20 mouse cellular contexts compared by ENCODE assay signal in genomic region chr15:70555583-70555894, GRCm38 (mm10).
A peak's percentile ranks its signal among the peaks of the same experiment; 100 is the strongest.
DNase-seq lines count a peak whose midpoint lies in the region; ATAC-seq and TF ChIP-seq lines count a peak whose summit lies in the region.
"Had no signal": no experiment of that assay in that cellular context is flagged by ENCODE, and none has a peak within 500 bp of the region (broad histone marks: within the 10 kb centered on the region; RNA-seq: fewer than 3 reads in every experiment).

No protein-coding gene starts in this region.

- H3K27me3 ChIP-seq in heart, embryonic 13.5 days (replicated peaks), result no peaks in the 10 kb centered on the region
- H3K27me3 ChIP-seq in embryonic facial prominence, embryonic 14.5 days (replicated peaks; ENCODE audit: control insufficient read depth, insufficient read depth, low read length), result no peaks in the 10 kb centered on the region
- H3K27me3 ChIP-seq in forebrain, embryonic 16.5 days (replicated peaks; ENCODE audit: control insufficient read depth, insufficient read depth, low read length), result no peaks in the 10 kb centered on the region
- H3K27me3 ChIP-seq in midbrain, embryonic 12.5 days, result no peaks in the 10 kb centered on the region
- no peaks in the 10 kb centered on the region for H3K27me3 ChIP-seq in cerebellum, adult 2 months (ENCODE audit: control insufficient read depth, insufficient read depth, low read length)
- H3K27me3 ChIP-seq: limb, embryonic 12.5 days; liver, embryonic 15.5 days; megakaryocyte, embryonic 14.5 days; stomach, embryonic 15.5 days had no signal

- no peak for TF ChIP-seq CTCF in lung, adult 2 months (IDR thresholded peaks at IDR 0.05; ENCODE audit: insufficient read depth, low read length)
- no peak for TF ChIP-seq CTCF in cerebellum, adult 2 months (IDR thresholded peaks at IDR 0.05; ENCODE audit: borderline replicate concordance, insufficient read depth, low read depth, low read length)

- no peak for ATAC-seq in heart, embryonic 13.5 days (ENCODE audit: extremely low read depth, insufficient number of reproducible peaks, low FRiP score, low TSS enrichment)
- no peak for ATAC-seq in embryonic facial prominence, embryonic 14.5 days (ENCODE audit: low read depth)
- ATAC-seq in forebrain, embryonic 16.5 days, result no peak
- ATAC-seq in midbrain, embryonic 12.5 days (ENCODE audit: low FRiP score, low read depth), result peak; percentile 68; the same call in 1 of the 2 replicates

- DNase-seq in heart, adult 11 months, result no peak
- no peak for DNase-seq in embryonic facial prominence, embryonic 14.5 days (ENCODE audit: low spot score)
- DNase-seq in lung, adult 2 months, result no peak
- DNase-seq in kidney, postnatal 14 days, result no peak
- no peak for DNase-seq in cerebellum, adult 2 months
- DNase-seq: adrenal gland, adult 8-10 months; cerebellum, adult 11 months; cerebellum, postnatal 36 days; kidney, adult 18-20 months; kidney, postnatal 36 days; layer of hippocampus, adult 9-11 months; lung, postnatal 14 days; thymus, adult 2 months had no signal

- no peak overlapping the region for H3K9ac ChIP-seq in heart, embryonic 13.5 days
- H3K9ac ChIP-seq in embryonic facial prominence, embryonic 14.5 days (ENCODE audit: low read depth, low read length), result no peak overlapping the region
- no peak overlapping the region for H3K9ac ChIP-seq in forebrain, embryonic 16.5 days (replicated peaks; ENCODE audit: low read depth, low read length)
- H3K9ac ChIP-seq in midbrain, embryonic 12.5 days (replicated peaks), result no peak overlapping the region
- H3K9ac ChIP-seq: limb, embryonic 12.5 days; liver, embryonic 15.5 days; stomach, embryonic 15.5 days had no signal

- H3K4me2 ChIP-seq in heart, embryonic 13.5 days, result peak overlapping the region; percentile 56
- H3K4me2 ChIP-seq in embryonic facial prominence, embryonic 14.5 days (ENCODE audit: low read depth, low read length), result peak overlapping the region; percentile 13; the same call in 1 of the 2 replicates
- peak overlapping the region; percentile 28; the same call in 1 of the 2 replicates for H3K4me2 ChIP-seq in forebrain, embryonic 16.5 days (ENCODE audit: low read length)
- H3K4me2 ChIP-seq in midbrain, embryonic 12.5 days (replicated peaks), result peak overlapping the region; percentile 27
- H3K4me2 ChIP-seq: limb, embryonic 12.5 days; liver, embryonic 15.5 days; stomach, embryonic 15.5 days had no signal

- H3K27ac ChIP-seq in heart, embryonic 13.5 days (replicated peaks), result no peak overlapping the region
- no peak overlapping the region for H3K27ac ChIP-seq in embryonic facial prominence, embryonic 14.5 days (replicated peaks; ENCODE audit: low read depth, low read length)
- no peak overlapping the region for H3K27ac ChIP-seq in forebrain, embryonic 16.5 days (ENCODE audit: low read length)
- peak overlapping the region; percentile 36; the same call in 1 of the 2 replicates for H3K27ac ChIP-seq in midbrain, embryonic 12.5 days (replicated peaks)
- H3K27ac ChIP-seq in cerebellum, adult 2 months (ENCODE audit: insufficient read depth, low read length), result no peak overlapping the region
- H3K27ac ChIP-seq: limb, embryonic 12.5 days; liver, embryonic 15.5 days; stomach, embryonic 15.5 days had no signal

- no peak overlapping the region for H3K4me3 ChIP-seq in heart, embryonic 13.5 days
- H3K4me3 ChIP-seq in embryonic facial prominence, embryonic 14.5 days (ENCODE audit: low read depth, low read length), result no peak overlapping the region
- no peak overlapping the region for H3K4me3 ChIP-seq in forebrain, embryonic 16.5 days (replicated peaks; ENCODE audit: low read length)
- no peak overlapping the region for H3K4me3 ChIP-seq in midbrain, embryonic 12.5 days
- H3K4me3 ChIP-seq in lung, adult 2 months (replicated peaks; ENCODE audit: extremely low read depth, low read depth, low read length), result no peak overlapping the region
- no peak overlapping the region for H3K4me3 ChIP-seq in cerebellum, adult 2 months (replicated peaks; ENCODE audit: insufficient read depth, low read depth, low read length)
- H3K4me3 ChIP-seq: limb, embryonic 12.5 days; liver, embryonic 15.5 days; megakaryocyte, embryonic 14.5 days; stomach, embryonic 15.5 days had no signal

- no peaks in the 10 kb centered on the region for H3K36me3 ChIP-seq in heart, embryonic 13.5 days
- no peaks in the 10 kb centered on the region for H3K36me3 ChIP-seq in embryonic facial prominence, embryonic 14.5 days (ENCODE audit: control insufficient read depth, insufficient read depth, low read length)
- H3K36me3 ChIP-seq in forebrain, embryonic 16.5 days (ENCODE audit: control insufficient read depth, insufficient read depth), result no peaks in the 10 kb centered on the region
- H3K36me3 ChIP-seq in midbrain, embryonic 12.5 days, result no peaks in the 10 kb centered on the region
- H3K36me3 ChIP-seq: limb, embryonic 12.5 days; liver, embryonic 15.5 days; stomach, embryonic 15.5 days had no signal

- H3K9me3 ChIP-seq in heart, embryonic 13.5 days, result no peaks in the 10 kb centered on the region
- H3K9me3 ChIP-seq in embryonic facial prominence, embryonic 14.5 days (ENCODE audit: control insufficient read depth, low read length), result no peaks in the 10 kb centered on the region
- no peaks in the 10 kb centered on the region for H3K9me3 ChIP-seq in forebrain, embryonic 16.5 days (ENCODE audit: control insufficient read depth, low read length)
- H3K9me3 ChIP-seq in midbrain, embryonic 12.5 days, result no peaks in the 10 kb centered on the region
- H3K9me3 ChIP-seq: limb, embryonic 12.5 days; liver, embryonic 15.5 days; stomach, embryonic 15.5 days had no signal

- TF ChIP-seq POLR2A in lung, adult 2 months (IDR thresholded peaks at IDR 0.05; ENCODE audit: borderline replicate concordance, extremely low read depth, low read depth, low read length), result no peak
- no peak for TF ChIP-seq POLR2A in cerebellum, adult 2 months (IDR thresholded peaks at IDR 0.05; ENCODE audit: borderline replicate concordance, insufficient read depth, low read length)

- H3K4me1 ChIP-seq in heart, embryonic 13.5 days, result no peaks in the 10 kb centered on the region
- H3K4me1 ChIP-seq in embryonic facial prominence, embryonic 14.5 days (ENCODE audit: control insufficient read depth, insufficient read depth, low read length), result no peaks in the 10 kb centered on the region
- H3K4me1 ChIP-seq in forebrain, embryonic 16.5 days (replicated peaks; ENCODE audit: control insufficient read depth, insufficient read depth, low read length), result peaks cover 9% of the 10 kb centered on the region; the same call in 1 of the 2 replicates
- H3K4me1 ChIP-seq in midbrain, embryonic 12.5 days, result peaks cover 15% of the 10 kb centered on the region
- H3K4me1 ChIP-seq in lung, adult 2 months (ENCODE audit: control insufficient read depth, insufficient read depth, low read length), result no peaks in the 10 kb centered on the region
- H3K4me1 ChIP-seq in cerebellum, adult 2 months (ENCODE audit: control insufficient read depth, insufficient read depth, low read length), result no peaks in the 10 kb centered on the region
- H3K4me1 ChIP-seq: limb, embryonic 12.5 days; liver, embryonic 15.5 days; megakaryocyte, embryonic 14.5 days; stomach, embryonic 15.5 days had no signal

- 54% methylated on average over 1 of the region's 1 CpGs for WGBS in heart, embryonic 13.5 days
- WGBS in embryonic facial prominence, embryonic 14.5 days, result 42% methylated on average over 1 of the region's 1 CpGs
- 31% methylated on average over 1 of the region's 1 CpGs for WGBS in forebrain, embryonic 16.5 days
- WGBS in midbrain, embryonic 12.5 days, result 55% methylated on average over 1 of the region's 1 CpGs
- WGBS in lung, adult 2 months, result 58% methylated on average over 1 of the region's 1 CpGs
- WGBS in cerebellum, adult 2 months, result 68% methylated on average over 1 of the region's 1 CpGs
